Mouse (Mus musculus) embryonic fibroblast, embryonic 13.5 days (primary cell): ENCODE measurements around the gene Ggcx.

Source experiments
- CTCF ChIP-seq: IDR thresholded peaks from 2 replicates; pipeline ENCODE4 v1.5.1; 2011; ENCODE audit warnings: mild to moderate bottlenecking, control low read depth, low read length, moderate library complexity, borderline replicate concordance; ENCODE audit not compliant: insufficient read depth
- POLR2A ChIP-seq: IDR thresholded peaks from 2 replicates; pipeline ENCODE4 v1.6.1; 2011; ENCODE audit warnings: low read depth, mild to moderate bottlenecking, control low read depth, low read length, moderate library complexity

DNA sequence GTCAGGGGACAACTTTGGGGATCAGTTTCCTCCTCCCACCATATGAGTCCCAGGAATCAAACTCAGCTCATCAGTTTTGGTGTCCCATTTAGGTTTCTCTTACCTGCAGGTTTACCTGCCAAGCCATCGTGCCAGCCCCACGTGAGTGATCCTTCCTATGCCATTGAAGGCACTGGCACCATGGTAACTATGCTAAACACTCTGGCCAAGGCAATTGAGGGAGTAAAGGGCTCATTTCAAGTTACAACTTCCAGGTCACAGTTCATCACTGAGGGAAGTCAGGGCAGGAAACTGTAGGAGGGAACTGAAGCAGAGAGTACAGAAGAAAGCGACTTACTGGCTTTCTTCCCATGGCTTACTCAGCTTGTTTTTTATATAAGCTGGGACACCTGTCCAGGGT is 47.8 kb upstream of the Ggcx start:
- no peak for TF ChIP-seq POLR2A
- TF ChIP-seq CTCF, result no peak
